Mouse (Mus musculus) forebrain, embryonic 16.5 days (tissue): ENCODE results near the gene Slc3a2. TPM values are rescaled to one million over a fixed set of nuclear protein-coding genes. Genes with fewer than 3 reads are reported as not detected.
"Not testable (repeated sequence)": the region's sequence is repeated elsewhere in the genome, so short reads cannot be mapped to it uniquely, and the experiment has no call there.

Experiments used
- ATAC-seq: fragments of 200-750 bp; cut with Nextera tagmentation; 2 replicates; pipeline ENCODE4 v1.8.0; 2017; ENCODE audit warnings: mild to moderate bottlenecking, moderate library complexity
- H3K27ac ChIP-seq: fragments of 300-500 bp; sonication (generic); 2 replicates; pipeline ENCODE4 v1.5.1; 2014; ENCODE audit warnings: low read length, control low read depth
- H3K27me3 ChIP-seq: fragments of 300-500 bp; sonication (generic); replicated peaks from 2 replicates; pipeline ENCODE4 v1.6.1; 2014; ENCODE audit warnings: low read length; ENCODE audit not compliant: control insufficient read depth, insufficient read depth
- H3K36me3 ChIP-seq: fragments of 300-500 bp; sonication (generic); 2 replicates; pipeline ENCODE4 v1.6.1; 2014; ENCODE audit not compliant: control insufficient read depth, insufficient read depth
- H3K4me1 ChIP-seq: fragments of 300-500 bp; sonication (generic); replicated peaks from 2 replicates; pipeline ENCODE4 v1.6.1; 2014; ENCODE audit warnings: low read length; ENCODE audit not compliant: control insufficient read depth, insufficient read depth
- H3K4me2 ChIP-seq: fragments of 300-500 bp; sonication (generic); 2 replicates; pipeline ENCODE4 v1.6.1; 2014; ENCODE audit warnings: mild to moderate bottlenecking, low read length, control low read depth
- H3K4me3 ChIP-seq: fragments of 300-500 bp; sonication (generic); replicated peaks from 2 replicates; pipeline ENCODE4 v1.5.1; 2014; ENCODE audit warnings: mild to moderate bottlenecking, low read length, control low read depth
- H3K9ac ChIP-seq: fragments of 300-500 bp; sonication (generic); replicated peaks from 2 replicates; pipeline ENCODE4 v1.6.1; 2014; ENCODE audit warnings: low read depth, low read length, control low read depth
- H3K9me3 ChIP-seq: fragments of 300-500 bp; sonication (generic); 2 replicates; pipeline ENCODE4 v1.6.1; 2016; ENCODE audit warnings: low read length; ENCODE audit not compliant: control insufficient read depth
- whole genome bisulfite sequencing: fragments of 180-500 bp; shearing (Covaris S2); extraction: QIAGEN DNeasy Blood & Tissue Kit; methylation state at CpG from one replicate; pipeline ENCODE4 v1.1.7; 2014; 5-methylcytosine and 5-hydroxymethylcytosine counted together
- polyA plus RNA-seq: library from polyadenylated mRNA; unstranded; fragments of >200 nt; fragmentation: Nextera tagmentation; extraction: Ambion mirVana; gene quantifications from 2 replicates; pipeline ENCODE4 v1.2.1, GENCODE M21; 2015

Gene Slc3a2
- polyA plus RNA-seq, 1 experiment from 2014 or later: 186 TPM

GRCm38 (mm10) chr19:8735389-8736159 is 12.4 kb upstream of the Slc3a2 start, which contains the start of gene Wdr74:
Wdr74 (plus strand) TSS chr19:8735827.
- Histone ChIP-seq H3K4me1 (peaks cover 13% of the 10 kb centered on the region), H3K9me3 (no peaks in the 10 kb centered on the region)
- WGBS: under 1% methylated on average over 32 of the region's 32 CpGs

GRCm38 (mm10) chr19:8734334-8734733 is 11.2 kb upstream of the Slc3a2 start:
- Histone ChIP-seq H3K4me1 (peaks cover 10% of the 10 kb centered on the region), H3K9me3 (no peaks in the 10 kb centered on the region), H3K36me3 (no peaks in the 10 kb centered on the region; the same call in 1 of the 2 replicates), H3K27ac (no peak overlapping the region), H3K4me3 (no peak overlapping the region), H3K9ac (no peak overlapping the region), H3K4me2 (no peak overlapping the region), H3K27me3 (no peaks in the 10 kb centered on the region)
- no peak for ATAC-seq
- 77% methylated on average over 3 of the region's 3 CpGs for WGBS

More at GRCm38 (mm10) chr19:8735389-8736159, 12.4 kb upstream of the Slc3a2 start, which contains the start of gene Wdr74:
- peak; percentile 94 for ATAC-seq
- Histone ChIP-seq H3K4me3 (peak within 1 kb of the TSS; percentile 86), H3K4me2 (peak within 1 kb of the TSS; percentile 92), H3K9ac (peak within 1 kb of the TSS; percentile 79), H3K27ac (peak within 1 kb of the TSS; percentile 70), H3K27me3 (no peaks in the 10 kb centered on the region), H3K36me3 (peaks cover 3% of the 10 kb centered on the region)

- not testable (repeated sequence) for H3K9ac ChIP-seq, H3K27ac ChIP-seq, ATAC-seq, H3K4me2 ChIP-seq, H3K27me3 ChIP-seq, H3K9me3 ChIP-seq, H3K4me3 ChIP-seq
- WGBS: 59% methylated on average over 3 of the region's 3 CpGs
- H3K4me1 ChIP-seq: peaks cover 19% of the 10 kb centered on the region
- peaks cover 24% of the 10 kb centered on the region for H3K36me3 ChIP-seq
These were observed 5.3 kb upstream of the Slc3a2 start for GRCm38 (mm10) chr19:8728335-8729099.

GRCm38 (mm10) chr19:8727495-8728114 is 4.4 kb upstream of the Slc3a2 start:
- Histone ChIP-seq H3K9ac (no peak overlapping the region), H3K9me3 (no peaks in the 10 kb centered on the region), H3K4me3 (no peak overlapping the region), H3K27me3 (no peaks in the 10 kb centered on the region), H3K27ac (no peak overlapping the region), H3K36me3 (peaks cover 24% of the 10 kb centered on the region), H3K4me1 (peaks cover 19% of the 10 kb centered on the region), H3K4me2 (no peak overlapping the region)
- 21% methylated on average over 5 of the region's 5 CpGs for WGBS
- ATAC-seq: no peak

- Histone ChIP-seq H3K4me1 (peaks cover 27% of the 10 kb centered on the region), H3K4me3 (no peak overlapping the region), H3K36me3 (peaks cover 24% of the 10 kb centered on the region), H3K9me3 (no peaks in the 10 kb centered on the region), H3K9ac (no peak overlapping the region), H3K27me3 (no peaks in the 10 kb centered on the region), H3K4me2 (no peak overlapping the region), H3K27ac (no peak overlapping the region)
- 11% methylated on average over 3 of the region's 3 CpGs for WGBS
- no peak for ATAC-seq
These were observed 3.6 kb upstream of the Slc3a2 start for GRCm38 (mm10) chr19:8726609-8727390.

GRCm38 (mm10) chr19:8725081-8725613 is 2.0 kb upstream of the Slc3a2 start:
- peaks cover 33% of the 10 kb centered on the region for H3K4me1 ChIP-seq
- H3K27me3 ChIP-seq: no peaks in the 10 kb centered on the region
- no peak overlapping the region for H3K9ac ChIP-seq
- ATAC-seq: no peak
- peak overlapping the region; percentile 94 for H3K4me2 ChIP-seq
- no peak overlapping the region for H3K27ac ChIP-seq
- H3K4me3 ChIP-seq: peak overlapping the region; percentile 60; the same call in 1 of the 2 replicates
- H3K36me3 ChIP-seq: peaks cover 24% of the 10 kb centered on the region
- no peaks in the 10 kb centered on the region for H3K9me3 ChIP-seq
- 48% methylated on average over 4 of the region's 4 CpGs for WGBS

GRCm38 (mm10) chr19:8724392-8724791 is 1.2 kb upstream of the Slc3a2 start:
- WGBS: 1% methylated on average over 2 of the region's 2 CpGs
- no peak for ATAC-seq
- peaks cover 24% of the 10 kb centered on the region for H3K36me3 ChIP-seq
- no peaks in the 10 kb centered on the region for H3K9me3 ChIP-seq
- H3K4me1 ChIP-seq: peaks cover 33% of the 10 kb centered on the region
- no peak overlapping the region for H3K27ac ChIP-seq
- H3K4me2 ChIP-seq: peak overlapping the region; percentile 94
- H3K9ac ChIP-seq: peak overlapping the region; percentile 77
- H3K27me3 ChIP-seq: no peaks in the 10 kb centered on the region
- peak overlapping the region; percentile 60 for H3K4me3 ChIP-seq

- Histone ChIP-seq H3K9ac (peak overlapping the region; percentile 77), H3K9me3 (no peaks in the 10 kb centered on the region), H3K27ac (peak overlapping the region; percentile 46), H3K4me3 (peak overlapping the region; percentile 60), H3K4me1 (peaks cover 33% of the 10 kb centered on the region), H3K4me2 (peak overlapping the region; percentile 94), H3K27me3 (no peaks in the 10 kb centered on the region), H3K36me3 (peaks cover 24% of the 10 kb centered on the region)
- WGBS: under 1% methylated on average over 20 of the region's 20 CpGs
- no peak for ATAC-seq
These were observed 591 bp upstream of the Slc3a2 start for GRCm38 (mm10) chr19:8723574-8724346.
